Mouse (Mus musculus): ENCODE data around the gene Slc48a1.

DNA sequence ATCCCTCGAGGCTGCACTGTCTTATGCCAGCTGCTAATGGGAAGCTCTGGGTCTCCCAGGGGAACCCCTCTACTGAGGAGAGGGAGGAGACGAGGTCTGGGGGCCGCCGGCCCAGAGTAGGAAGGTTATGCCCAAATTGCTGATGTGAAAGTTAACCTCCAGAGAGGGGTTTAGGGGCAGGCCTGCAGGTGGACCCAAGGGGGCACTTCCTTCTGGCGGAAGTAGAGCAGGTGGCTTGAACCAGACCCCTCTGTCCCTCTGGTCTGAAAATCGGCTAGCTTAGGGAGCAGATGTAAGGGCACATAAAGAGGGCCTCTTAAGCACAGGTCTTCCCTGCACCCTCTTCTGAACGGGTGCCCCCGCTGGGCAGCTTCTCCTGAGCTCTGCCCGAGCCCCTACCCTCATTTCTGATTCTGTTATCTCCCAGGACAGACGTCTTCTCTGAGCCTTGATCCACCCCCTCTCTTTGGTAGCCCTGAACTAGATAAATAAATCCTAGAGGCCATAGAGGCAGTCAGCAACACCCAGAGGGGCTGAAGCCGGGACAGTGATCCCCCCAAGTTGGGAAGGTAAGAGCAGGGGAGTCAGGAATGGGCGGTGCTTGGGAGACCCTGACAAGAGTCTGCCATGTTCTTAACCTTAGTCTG, 47.7 kb downstream of the Slc48a1 start:
- TF ChIP-seq CTCF (conservative IDR thresholded peaks at IDR 0.05; ENCODE audit: low read length) (no peak), NANOG (IDR thresholded peaks at IDR 0.05; ENCODE audit: borderline replicate concordance, low read length) (no peak)
